Mouse (Mus musculus): ENCODE measurements around the gene Chd9. TPM values are rescaled to one million over a fixed set of nuclear protein-coding genes. Genes with fewer than 3 reads are reported as not detected.

Chd9 gene
- polyA plus RNA-seq, 1 experiment from 2014 or later = 52.0 TPM

GRCm38 (mm10) chr8:90832576-90833289 is 4.6 kb downstream of the Chd9 start:
- no peaks in the 10 kb centered on the region for H3K9me3 ChIP-seq (ENCODE audit: control insufficient read depth, low read length)
- ATAC-seq (replicated peaks; ENCODE audit: low FRiP score) = no peak
- H3K27ac ChIP-seq (ENCODE audit: low read depth, low read length) = no peak overlapping the region
- peaks cover 10% of the 10 kb centered on the region for H3K4me1 ChIP-seq (replicated peaks; ENCODE audit: control insufficient read depth, insufficient read depth, low read length)
- H3K9ac ChIP-seq (ENCODE audit: low read length) = no peak overlapping the region
- H3K4me2 ChIP-seq (ENCODE audit: low read depth, low read length, severe bottlenecking) = no peak overlapping the region
- no peak for DNase-seq (ENCODE audit: low spot score)
- H3K27me3 ChIP-seq (ENCODE audit: control insufficient read depth, insufficient read depth, low read length) = no peaks in the 10 kb centered on the region
- H3K36me3 ChIP-seq (ENCODE audit: control insufficient read depth, insufficient read depth, low read length) = no peaks in the 10 kb centered on the region
- no peak overlapping the region for H3K4me3 ChIP-seq (ENCODE audit: low read depth, low read length)
- 42% methylated on average over 5 of the region's 5 CpGs for WGBS

- Histone ChIP-seq H3K9me3 (ENCODE audit: control insufficient read depth, low read length) (no peaks in the 10 kb centered on the region), H3K27me3 (ENCODE audit: control insufficient read depth, insufficient read depth, low read length) (no peaks in the 10 kb centered on the region), H3K27ac (ENCODE audit: low read depth, low read length) (no peak overlapping the region), H3K4me2 (ENCODE audit: low read depth, low read length, severe bottlenecking) (no peak overlapping the region), H3K36me3 (ENCODE audit: control insufficient read depth, insufficient read depth, low read length) (no peaks in the 10 kb centered on the region), H3K4me1 (replicated peaks; ENCODE audit: control insufficient read depth, insufficient read depth, low read length) (peaks cover 5% of the 10 kb centered on the region; the same call in 1 of the 2 replicates), H3K9ac (ENCODE audit: low read length) (no peak overlapping the region), H3K4me3 (ENCODE audit: low read depth, low read length) (no peak overlapping the region)
- 70% methylated on average over 6 of the region's 6 CpGs for WGBS
- ATAC-seq (replicated peaks; ENCODE audit: low FRiP score) (no peak), DNase-seq (ENCODE audit: low spot score) (no peak)
Measured at GRCm38 (mm10) chr8:90833628-90834320, 5.6 kb downstream of the Chd9 start.

GRCm38 (mm10) chr8:90834321-90834672 is 6.1 kb downstream of the Chd9 start:
- no peak for DNase-seq (ENCODE audit: low spot score)
- no peak for ATAC-seq (replicated peaks; ENCODE audit: low FRiP score)
- no peaks in the 10 kb centered on the region for H3K36me3 ChIP-seq (ENCODE audit: control insufficient read depth, insufficient read depth, low read length)
- peaks cover under 1% of the 10 kb centered on the region; the same call in 1 of the 2 replicates for H3K4me1 ChIP-seq (replicated peaks; ENCODE audit: control insufficient read depth, insufficient read depth, low read length)
- no peak overlapping the region for H3K4me2 ChIP-seq (ENCODE audit: low read depth, low read length, severe bottlenecking)
- no peak overlapping the region for H3K9ac ChIP-seq (ENCODE audit: low read length)
- no peak overlapping the region for H3K4me3 ChIP-seq (ENCODE audit: low read depth, low read length)
- 78% methylated on average over 3 of the region's 3 CpGs for WGBS
- no peaks in the 10 kb centered on the region for H3K9me3 ChIP-seq (ENCODE audit: control insufficient read depth, low read length)
- no peak overlapping the region for H3K27ac ChIP-seq (ENCODE audit: low read depth, low read length)
- H3K27me3 ChIP-seq (ENCODE audit: control insufficient read depth, insufficient read depth, low read length) = no peaks in the 10 kb centered on the region

- DNase-seq (ENCODE audit: low spot score) (no peak), ATAC-seq (replicated peaks; ENCODE audit: low FRiP score) (no peak)
- Histone ChIP-seq H3K27me3 (ENCODE audit: control insufficient read depth, insufficient read depth, low read length) (no peaks in the 10 kb centered on the region), H3K36me3 (ENCODE audit: control insufficient read depth, insufficient read depth, low read length) (no peaks in the 10 kb centered on the region), H3K4me3 (ENCODE audit: low read depth, low read length) (no peak overlapping the region), H3K9me3 (ENCODE audit: control insufficient read depth, low read length) (no peaks in the 10 kb centered on the region), H3K4me1 (replicated peaks; ENCODE audit: control insufficient read depth, insufficient read depth, low read length) (no peaks in the 10 kb centered on the region), H3K27ac (ENCODE audit: low read depth, low read length) (no peak overlapping the region), H3K4me2 (ENCODE audit: low read depth, low read length, severe bottlenecking) (no peak overlapping the region), H3K9ac (ENCODE audit: low read length) (no peak overlapping the region)
- 95% methylated on average over 6 of the region's 6 CpGs for WGBS
Measured at GRCm38 (mm10) chr8:90837440-90837839, 9.3 kb downstream of the Chd9 start.

GRCm38 (mm10) chr8:90839725-90840714 is 11.9 kb downstream of the Chd9 start:
- H3K36me3 ChIP-seq (ENCODE audit: control insufficient read depth, insufficient read depth, low read length) = no peaks in the 10 kb centered on the region
- ATAC-seq (replicated peaks; ENCODE audit: low FRiP score) (no peak), DNase-seq (ENCODE audit: low spot score) (no peak)
- H3K9me3 ChIP-seq (ENCODE audit: control insufficient read depth, low read length) = no peaks in the 10 kb centered on the region
- WGBS = 81% methylated on average over 11 of the region's 11 CpGs
- no peak overlapping the region for H3K9ac ChIP-seq (ENCODE audit: low read length)
- no peak overlapping the region for H3K4me3 ChIP-seq (ENCODE audit: low read depth, low read length)
- no peak overlapping the region for H3K27ac ChIP-seq (ENCODE audit: low read depth, low read length)
- no peaks in the 10 kb centered on the region for H3K27me3 ChIP-seq (ENCODE audit: control insufficient read depth, insufficient read depth, low read length)
- no peaks in the 10 kb centered on the region for H3K4me1 ChIP-seq (replicated peaks; ENCODE audit: control insufficient read depth, insufficient read depth, low read length)
- no peak overlapping the region for H3K4me2 ChIP-seq (ENCODE audit: low read depth, low read length, severe bottlenecking)

- DNase-seq (ENCODE audit: low spot score) (no peak), ATAC-seq (replicated peaks; ENCODE audit: low FRiP score) (no peak)
- no peak overlapping the region for H3K4me2 ChIP-seq (ENCODE audit: low read depth, low read length, severe bottlenecking)
- H3K9me3 ChIP-seq (ENCODE audit: control insufficient read depth, low read length) = no peaks in the 10 kb centered on the region
- no peaks in the 10 kb centered on the region for H3K36me3 ChIP-seq (ENCODE audit: control insufficient read depth, insufficient read depth, low read length)
- H3K9ac ChIP-seq (ENCODE audit: low read length) = no peak overlapping the region
- H3K4me1 ChIP-seq (replicated peaks; ENCODE audit: control insufficient read depth, insufficient read depth, low read length) = no peaks in the 10 kb centered on the region
- no peak overlapping the region for H3K27ac ChIP-seq (ENCODE audit: low read depth, low read length)
- H3K4me3 ChIP-seq (ENCODE audit: low read depth, low read length) = no peak overlapping the region
- H3K27me3 ChIP-seq (ENCODE audit: control insufficient read depth, insufficient read depth, low read length) = no peaks in the 10 kb centered on the region
- 61% methylated on average over 13 of the region's 13 CpGs for WGBS
Measured at GRCm38 (mm10) chr8:90841321-90841720, 13.2 kb downstream of the Chd9 start.

- Histone ChIP-seq H3K9me3 (ENCODE audit: control insufficient read depth, low read length) (no peaks in the 10 kb centered on the region), H3K4me3 (ENCODE audit: low read depth, low read length) (no peak overlapping the region), H3K9ac (ENCODE audit: low read length) (no peak overlapping the region), H3K4me1 (replicated peaks; ENCODE audit: control insufficient read depth, insufficient read depth, low read length) (no peaks in the 10 kb centered on the region), H3K4me2 (ENCODE audit: low read depth, low read length, severe bottlenecking) (no peak overlapping the region), H3K27me3 (ENCODE audit: control insufficient read depth, insufficient read depth, low read length) (no peaks in the 10 kb centered on the region), H3K27ac (ENCODE audit: low read depth, low read length) (no peak overlapping the region), H3K36me3 (ENCODE audit: control insufficient read depth, insufficient read depth, low read length) (no peaks in the 10 kb centered on the region)
- ATAC-seq (replicated peaks; ENCODE audit: low FRiP score) (no peak), DNase-seq (ENCODE audit: low spot score) (no peak)
- WGBS = 85% methylated on average over 6 of the region's 6 CpGs
Measured at GRCm38 (mm10) chr8:90843127-90843526, 15.0 kb downstream of the Chd9 start.

- H3K9ac ChIP-seq (ENCODE audit: low read length) = no peak overlapping the region
- H3K27me3 ChIP-seq (ENCODE audit: control insufficient read depth, insufficient read depth, low read length) = no peaks in the 10 kb centered on the region
- DNase-seq (ENCODE audit: low spot score) (no peak), ATAC-seq (replicated peaks; ENCODE audit: low FRiP score) (no peak)
- no peaks in the 10 kb centered on the region; the same call in 1 of the 2 replicates for H3K4me1 ChIP-seq (replicated peaks; ENCODE audit: control insufficient read depth, insufficient read depth, low read length)
- no peak overlapping the region for H3K27ac ChIP-seq (ENCODE audit: low read depth, low read length)
- no peak overlapping the region for H3K4me3 ChIP-seq (ENCODE audit: low read depth, low read length)
- no peaks in the 10 kb centered on the region for H3K9me3 ChIP-seq (ENCODE audit: control insufficient read depth, low read length)
- H3K36me3 ChIP-seq (ENCODE audit: control insufficient read depth, insufficient read depth, low read length) = no peaks in the 10 kb centered on the region
- H3K4me2 ChIP-seq (ENCODE audit: low read depth, low read length, severe bottlenecking) = no peak overlapping the region
- 87% methylated on average over 9 of the region's 9 CpGs for WGBS
Measured at GRCm38 (mm10) chr8:90844179-90844967, 16.2 kb downstream of the Chd9 start.
